Mouse (Mus musculus) hindbrain, embryonic 12.5 days (tissue): ENCODE measurements around the gene Cop1. TPM values are rescaled to one million over a fixed set of nuclear protein-coding genes. Genes with fewer than 3 reads are reported as not detected.

Experiments
- ATAC-seq: fragments of 200-750 bp; cut with Nextera tagmentation; 2 replicates; pipeline ENCODE4 v1.8.0; 2017; ENCODE audit warnings: moderate TSS enrichment; ENCODE audit not compliant: low FRiP score
- H3K27ac ChIP-seq: fragments of 300-500 bp; sonication (generic); 2 replicates; pipeline ENCODE4 v1.5.1; 2016; ENCODE audit warnings: mild to moderate bottlenecking
- H3K27me3 ChIP-seq: fragments of 300-500 bp; sonication (generic); 2 replicates; pipeline ENCODE4 v1.6.1; 2016; ENCODE audit warnings: mild to moderate bottlenecking
- H3K36me3 ChIP-seq: fragments of 300-500 bp; sonication (generic); 2 replicates; pipeline ENCODE4 v1.6.1; 2016; ENCODE audit warnings: mild to moderate bottlenecking
- H3K4me1 ChIP-seq: fragments of 300-500 bp; sonication (generic); 2 replicates; pipeline ENCODE4 v1.6.1; 2016
- H3K4me2 ChIP-seq: fragments of 300-500 bp; sonication (generic); replicated peaks from 2 replicates; pipeline ENCODE4 v1.6.1; 2016; ENCODE audit warnings: mild to moderate bottlenecking
- H3K4me3 ChIP-seq: fragments of 300-500 bp; sonication (generic); 2 replicates; pipeline ENCODE4 v1.5.1; 2016; ENCODE audit warnings: mild to moderate bottlenecking
- H3K9ac ChIP-seq: fragments of 300-500 bp; sonication (generic); 2 replicates; pipeline ENCODE4 v1.6.1; 2016; ENCODE audit warnings: mild to moderate bottlenecking, moderate library complexity
- H3K9me3 ChIP-seq: fragments of 300-500 bp; sonication (generic); replicated peaks from 2 replicates; pipeline ENCODE4 v1.6.1; 2016; ENCODE audit warnings: mild to moderate bottlenecking
- WGBS: fragments of 180-500 bp; shearing (Covaris S2); methylation state at CpG from one replicate; pipeline ENCODE4 v1.1.7; 2016; 5-methylcytosine and 5-hydroxymethylcytosine counted together
- polyA plus RNA-seq: library from polyadenylated mRNA; unstranded; fragments of >200 nt; fragmentation: Nextera tagmentation; extraction: Ambion mirVana; gene quantifications from 2 replicates; pipeline ENCODE4 v1.2.1, GENCODE M21; 2016

Gene Cop1
- polyA plus RNA-seq, 1 experiment from 2014 or later, result 151 TPM

DNA sequence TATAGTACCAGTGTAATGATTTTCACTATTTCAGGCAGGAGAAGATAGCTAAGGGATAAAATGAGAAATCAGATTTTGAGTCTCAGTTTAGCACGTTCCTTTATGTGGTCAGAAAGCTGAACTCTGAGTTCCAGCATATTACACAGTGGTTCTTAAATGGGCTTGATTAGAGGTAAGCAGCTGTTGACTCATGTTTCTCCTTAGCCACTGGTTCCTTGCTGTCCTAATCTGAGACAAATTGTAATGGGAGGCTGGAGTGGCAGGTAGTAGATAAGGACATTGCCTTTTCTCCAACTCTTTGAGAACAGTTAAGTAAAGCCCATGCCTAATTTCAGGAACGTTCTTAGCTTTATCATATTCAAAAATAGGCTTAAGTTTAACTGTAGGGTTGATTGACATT lies 3.6 kb downstream of the Cop1 start:
- peaks cover 22% of the 10 kb centered on the region for H3K4me1 ChIP-seq
- H3K4me3 ChIP-seq, result no peak overlapping the region
- no peak for ATAC-seq
- no peaks in the 10 kb centered on the region for H3K27me3 ChIP-seq
- H3K9me3 ChIP-seq, result no peaks in the 10 kb centered on the region
- H3K36me3 ChIP-seq, result peaks cover 8% of the 10 kb centered on the region; the same call in 1 of the 2 replicates
- 93% methylated on average over 2 of the region's 2 CpGs for WGBS
- no peak overlapping the region for H3K27ac ChIP-seq
- H3K9ac ChIP-seq, result no peak overlapping the region
- no peak overlapping the region for H3K4me2 ChIP-seq

DNA sequence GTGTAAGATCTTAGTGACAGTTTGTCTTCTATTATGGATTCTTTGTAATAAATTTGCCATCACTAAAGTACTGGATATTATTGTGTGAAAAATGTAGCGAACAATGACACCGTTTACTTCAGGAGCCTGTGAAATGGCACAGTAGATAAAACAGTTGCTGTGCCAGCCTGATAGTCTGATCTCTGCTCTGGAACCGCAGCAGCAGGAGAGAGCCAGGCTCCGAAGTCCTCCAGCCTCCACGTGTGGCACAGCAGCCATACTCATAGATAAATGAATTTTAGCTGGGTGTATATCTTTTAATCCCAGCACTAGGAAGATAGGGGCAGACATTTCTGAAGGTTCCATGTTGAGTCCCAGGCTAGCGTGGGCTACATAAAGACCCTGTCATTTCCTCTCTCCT lies 6.0 kb downstream of the Cop1 start:
- no peak for ATAC-seq
- no peak overlapping the region for H3K27ac ChIP-seq
- 86% methylated on average over 6 of the region's 6 CpGs for WGBS
- H3K27me3 ChIP-seq, result no peaks in the 10 kb centered on the region
- no peaks in the 10 kb centered on the region for H3K9me3 ChIP-seq
- H3K4me3 ChIP-seq, result no peak overlapping the region
- H3K9ac ChIP-seq, result no peak overlapping the region
- H3K36me3 ChIP-seq, result peaks cover 8% of the 10 kb centered on the region; the same call in 1 of the 2 replicates
- peaks cover 20% of the 10 kb centered on the region for H3K4me1 ChIP-seq
- H3K4me2 ChIP-seq, result no peak overlapping the region

DNA sequence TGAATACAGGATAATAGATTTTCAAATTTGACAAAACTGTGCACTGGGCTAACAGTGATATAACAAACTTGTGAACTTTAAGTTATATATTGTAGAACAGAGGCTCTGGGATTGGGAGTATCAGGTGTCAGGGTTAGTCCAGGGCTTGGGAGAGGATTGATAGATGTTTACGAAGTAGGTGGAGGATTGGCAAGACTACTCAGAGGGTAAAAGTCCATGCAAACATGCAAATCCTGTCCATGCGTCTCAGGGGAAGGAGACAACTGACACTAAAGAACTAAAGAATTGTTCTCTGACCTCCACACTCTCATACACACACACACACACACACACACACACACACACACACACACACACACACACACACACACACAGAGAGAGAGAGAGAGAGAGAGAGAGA lies 18.2 kb downstream of the Cop1 start:
- WGBS, result 79% methylated on average over 2 of the region's 2 CpGs
- H3K4me1 ChIP-seq, result no peaks in the 10 kb centered on the region
- no peak overlapping the region for H3K4me3 ChIP-seq

DNA sequence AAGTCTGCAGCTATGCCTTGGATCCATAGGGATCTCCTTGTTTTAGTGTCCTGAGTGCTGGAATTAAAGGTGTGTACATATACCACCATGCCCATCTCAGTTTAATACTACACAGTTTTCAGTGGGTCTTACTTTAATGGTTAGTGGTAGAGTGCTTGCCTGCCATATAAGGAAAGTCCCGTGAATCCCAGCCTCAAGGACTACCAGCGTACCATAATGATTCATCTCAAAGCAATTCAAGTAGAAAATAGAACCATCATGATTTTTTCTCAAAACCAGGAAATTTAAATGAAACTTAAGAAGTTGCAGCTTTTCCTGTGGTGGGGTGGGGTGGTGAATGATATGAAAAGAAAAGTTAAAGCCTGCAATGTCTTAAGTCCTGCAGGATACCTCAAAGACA lies 21.0 kb downstream of the Cop1 start:
- H3K9ac ChIP-seq, result no peak overlapping the region
- H3K27me3 ChIP-seq, result no peaks in the 10 kb centered on the region
- peaks cover 26% of the 10 kb centered on the region for H3K36me3 ChIP-seq
- 91% methylated on average over 2 of the region's 2 CpGs for WGBS
- H3K9me3 ChIP-seq, result no peaks in the 10 kb centered on the region
- H3K27ac ChIP-seq, result no peak overlapping the region
- H3K4me3 ChIP-seq, result no peak overlapping the region
- no peaks in the 10 kb centered on the region for H3K4me1 ChIP-seq
- ATAC-seq, result no peak
- H3K4me2 ChIP-seq, result no peak overlapping the region

More for the DNA sequence above, 18.2 kb downstream of the Cop1 start:
- H3K4me2 ChIP-seq, result no peak overlapping the region
- no peak for ATAC-seq
- no peak overlapping the region for H3K9ac ChIP-seq
- peaks cover 22% of the 10 kb centered on the region for H3K36me3 ChIP-seq
- no peaks in the 10 kb centered on the region for H3K27me3 ChIP-seq
- no peak overlapping the region for H3K27ac ChIP-seq
- no peaks in the 10 kb centered on the region for H3K9me3 ChIP-seq

DNA sequence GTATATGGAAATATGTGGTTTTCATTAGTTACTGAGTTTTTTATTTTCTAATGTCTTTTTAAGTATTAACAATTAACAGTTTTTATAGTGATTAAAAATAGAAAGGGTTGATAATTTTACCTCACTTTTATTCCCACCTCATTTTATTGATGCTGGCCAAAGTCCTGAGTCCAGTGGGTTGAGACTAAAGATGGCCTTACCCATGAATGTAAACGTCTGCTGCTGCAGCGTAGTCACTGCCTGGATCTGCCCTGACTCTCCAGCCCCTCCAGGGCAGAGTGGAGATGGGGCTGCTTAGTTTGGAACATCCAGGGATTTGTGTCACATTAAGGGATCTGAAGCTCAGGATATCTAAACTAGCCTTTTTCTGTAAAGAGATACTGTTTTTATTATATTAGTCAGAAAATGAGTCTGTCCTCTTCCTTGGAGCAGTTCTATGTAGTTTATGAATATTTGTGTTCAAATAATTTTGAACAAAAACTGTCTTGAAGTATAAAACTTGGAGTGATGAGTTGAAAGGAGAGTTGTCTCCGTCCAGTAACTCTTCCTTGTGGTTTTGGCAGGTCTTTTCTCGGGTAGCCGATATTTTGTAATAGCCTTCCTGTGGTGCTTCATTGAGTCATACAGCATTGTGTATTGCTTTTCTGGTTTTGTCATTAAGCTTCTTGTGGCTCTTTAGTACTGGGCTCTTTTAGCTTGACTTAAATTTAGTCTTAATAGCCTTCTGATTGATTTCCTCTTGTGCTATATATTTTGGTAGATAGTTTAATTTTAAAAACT lies 23.0 kb downstream of the Cop1 start:
- Histone ChIP-seq H3K36me3 (peaks cover 27% of the 10 kb centered on the region), H3K27me3 (no peaks in the 10 kb centered on the region), H3K9me3 (no peaks in the 10 kb centered on the region), H3K4me2 (no peak overlapping the region), H3K4me3 (no peak overlapping the region), H3K27ac (no peak overlapping the region), H3K9ac (no peak overlapping the region), H3K4me1 (no peaks in the 10 kb centered on the region)
- no peak for ATAC-seq
- 86% methylated on average over 5 of the region's 5 CpGs for WGBS

DNA sequence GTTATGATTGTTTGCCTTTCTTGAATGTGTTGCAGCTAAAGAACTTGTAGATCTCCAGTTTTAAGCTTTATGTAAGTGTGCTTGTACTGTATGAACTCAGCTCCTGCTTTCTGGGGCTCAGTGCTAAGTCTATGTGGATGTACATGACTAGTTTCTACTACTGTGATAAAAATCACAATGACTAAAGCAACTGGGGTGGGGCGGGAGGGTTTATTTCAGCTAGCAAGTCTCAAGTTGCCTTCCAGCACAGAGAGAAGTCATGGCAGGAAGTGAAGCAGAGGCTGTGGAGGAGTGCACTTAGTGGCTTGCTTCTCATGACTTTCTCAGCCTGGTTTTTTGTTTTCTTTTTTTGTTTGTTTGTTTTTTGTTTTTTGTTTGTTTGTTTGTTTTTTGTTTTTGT lies 24.4 kb downstream of the Cop1 start:
- Histone ChIP-seq H3K4me1 (no peaks in the 10 kb centered on the region), H3K27ac (no peak overlapping the region), H3K27me3 (no peaks in the 10 kb centered on the region), H3K4me3 (no peak overlapping the region), H3K4me2 (no peak overlapping the region), H3K36me3 (peaks cover 29% of the 10 kb centered on the region), H3K9me3 (no peaks in the 10 kb centered on the region), H3K9ac (no peak overlapping the region)
- 85% methylated on average over 1 of the region's 1 CpGs for WGBS
- no peak for ATAC-seq

DNA sequence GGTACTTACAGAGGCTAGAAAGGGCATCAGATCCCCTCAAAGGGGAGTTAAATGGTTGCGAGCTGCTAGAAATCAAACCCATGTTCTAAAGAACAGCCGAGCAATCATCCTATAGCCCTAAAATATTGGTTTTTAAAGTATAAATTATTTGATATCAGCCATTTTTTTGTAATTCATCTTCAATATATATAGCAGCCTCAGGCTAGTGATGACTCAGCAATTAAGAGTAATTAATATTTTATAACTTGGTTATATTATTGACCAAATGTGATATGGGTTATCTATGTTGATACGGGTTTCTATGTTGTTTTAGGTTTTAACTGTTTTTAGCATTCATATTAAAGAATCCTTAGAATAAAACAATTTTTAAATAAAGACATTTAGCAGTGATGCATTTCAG lies 31.7 kb downstream of the Cop1 start:
- H3K4me2 ChIP-seq, result no peak overlapping the region
- no peaks in the 10 kb centered on the region for H3K9me3 ChIP-seq
- no peaks in the 10 kb centered on the region for H3K27me3 ChIP-seq
- WGBS, result 94% methylated on average over 3 of the region's 3 CpGs
- no peak overlapping the region for H3K9ac ChIP-seq
- ATAC-seq, result no peak
- no peak overlapping the region for H3K4me3 ChIP-seq
- no peak overlapping the region for H3K27ac ChIP-seq
- H3K4me1 ChIP-seq, result no peaks in the 10 kb centered on the region
- H3K36me3 ChIP-seq, result peaks cover 4% of the 10 kb centered on the region; the same call in 1 of the 2 replicates

DNA sequence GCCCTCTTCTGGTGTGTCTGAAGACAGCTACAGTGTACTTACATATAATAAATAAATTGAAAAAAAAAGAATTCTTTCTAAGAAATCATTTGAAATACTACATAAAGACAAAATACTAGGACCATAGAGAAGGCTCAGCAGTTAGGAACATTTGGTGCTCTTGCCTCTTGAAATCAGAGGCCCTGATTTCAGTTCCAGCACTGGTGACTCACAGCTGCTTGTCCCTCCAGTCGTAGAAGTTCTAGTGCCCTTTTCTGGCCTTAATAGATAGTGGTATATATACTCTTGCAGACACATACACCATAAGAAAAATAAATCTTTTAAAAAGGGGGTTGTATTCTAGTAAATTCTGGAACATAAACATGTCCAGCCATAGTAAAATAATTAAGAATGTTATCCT lies 48.0 kb downstream of the Cop1 start:
- Histone ChIP-seq H3K36me3 (peaks cover 11% of the 10 kb centered on the region), H3K9me3 (no peaks in the 10 kb centered on the region), H3K9ac (no peak overlapping the region), H3K27ac (no peak overlapping the region), H3K4me1 (no peaks in the 10 kb centered on the region), H3K27me3 (no peaks in the 10 kb centered on the region), H3K4me2 (no peak overlapping the region), H3K4me3 (no peak overlapping the region)
- WGBS, result 95% methylated on average over 1 of the region's 1 CpGs
- ATAC-seq, result no peak

DNA sequence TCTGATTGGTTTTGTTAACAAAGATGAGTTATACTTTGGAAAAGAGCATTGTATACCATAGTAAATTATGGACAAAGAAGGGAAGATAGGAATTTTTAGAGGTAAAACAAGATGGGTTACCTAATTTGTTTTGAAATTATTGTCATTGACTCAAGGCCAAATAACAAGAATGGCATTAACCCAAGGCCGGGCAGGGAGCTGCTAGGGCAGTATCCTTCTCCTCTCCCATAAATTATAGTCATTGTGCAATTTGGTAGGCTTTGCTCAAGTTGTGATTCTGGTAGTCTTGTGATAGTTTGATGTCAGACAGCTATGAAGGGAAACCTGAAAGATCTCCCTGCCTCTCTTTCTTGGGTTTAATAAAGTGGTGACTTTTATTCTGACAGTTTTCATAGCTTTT lies 49.7 kb downstream of the Cop1 start:
- Histone ChIP-seq H3K4me1 (no peaks in the 10 kb centered on the region), H3K4me2 (no peak overlapping the region), H3K4me3 (no peak overlapping the region), H3K9ac (no peak overlapping the region), H3K27me3 (no peaks in the 10 kb centered on the region), H3K27ac (no peak overlapping the region), H3K36me3 (peaks cover 14% of the 10 kb centered on the region), H3K9me3 (no peaks in the 10 kb centered on the region)
- WGBS, result 94% methylated on average over 1 of the region's 1 CpGs
- ATAC-seq, result no peak

DNA sequence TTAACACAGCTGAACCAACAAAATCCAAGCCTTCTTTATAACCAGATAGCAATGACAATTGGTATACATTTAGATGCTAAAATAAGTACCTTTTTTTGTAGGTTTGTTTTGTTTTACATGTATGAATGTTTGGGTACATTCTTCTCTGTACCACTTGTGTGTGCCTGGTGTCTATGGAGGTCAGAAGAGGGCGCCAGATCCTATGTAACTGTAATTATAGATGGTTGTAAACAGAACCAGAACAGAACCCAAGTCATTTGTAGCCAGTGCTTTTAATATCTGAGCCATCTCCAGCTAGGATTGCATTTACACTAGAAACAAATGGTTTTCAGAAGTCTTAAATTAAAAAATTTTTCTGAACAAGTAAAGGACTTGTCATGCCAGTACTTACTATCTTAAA lies 54.7 kb downstream of the Cop1 start:
- Histone ChIP-seq H3K27me3 (no peaks in the 10 kb centered on the region), H3K4me3 (no peak overlapping the region), H3K9me3 (no peaks in the 10 kb centered on the region), H3K4me1 (no peaks in the 10 kb centered on the region), H3K9ac (no peak overlapping the region), H3K36me3 (peaks cover 3% of the 10 kb centered on the region; the same call in 1 of the 2 replicates), H3K4me2 (no peak overlapping the region), H3K27ac (no peak overlapping the region)
- WGBS, result 63% methylated on average over 1 of the region's 1 CpGs
- no peak for ATAC-seq

DNA sequence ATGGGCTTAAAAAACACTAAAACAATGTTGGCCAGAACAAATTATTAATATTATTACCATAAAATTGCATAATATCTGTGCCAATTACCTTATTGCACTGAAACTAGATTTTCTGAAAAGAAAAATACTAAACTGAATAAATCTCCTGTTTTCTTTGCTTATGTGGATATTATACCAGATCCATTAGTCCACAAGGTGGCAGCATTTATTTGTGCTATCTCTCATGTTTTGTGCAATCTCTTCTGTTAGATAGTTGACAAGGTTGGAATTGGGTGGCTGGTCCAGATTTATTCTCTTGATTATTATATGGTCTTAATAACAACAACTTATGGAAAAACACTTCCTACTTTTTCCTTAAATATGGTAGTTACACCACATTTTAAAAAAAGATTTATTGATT lies 58.1 kb downstream of the Cop1 start:
- Histone ChIP-seq H3K36me3 (peaks cover 12% of the 10 kb centered on the region), H3K9ac (no peak overlapping the region), H3K4me3 (no peak overlapping the region), H3K9me3 (no peaks in the 10 kb centered on the region), H3K4me1 (no peaks in the 10 kb centered on the region), H3K4me2 (no peak overlapping the region), H3K27ac (no peak overlapping the region), H3K27me3 (no peaks in the 10 kb centered on the region)
- no peak for ATAC-seq

DNA sequence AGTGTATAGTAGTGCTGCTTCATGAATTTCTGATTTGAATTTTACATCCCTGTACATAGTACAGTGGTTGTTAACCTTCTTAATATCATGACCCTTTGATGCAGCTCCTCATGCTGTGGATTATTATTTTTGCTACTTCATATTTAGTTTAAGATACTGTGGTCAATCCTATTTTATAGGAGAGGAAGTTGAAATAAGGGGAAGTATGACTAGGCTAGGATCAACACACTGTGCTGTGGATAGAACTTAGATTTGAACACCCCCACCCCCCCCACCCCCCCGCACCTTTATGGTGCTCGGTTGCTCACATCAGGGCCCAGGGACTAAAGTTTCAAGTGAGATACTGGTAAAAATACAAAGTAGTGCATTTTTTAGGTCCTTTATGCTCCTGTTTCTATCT lies 58.7 kb downstream of the Cop1 start:
- WGBS, result 87% methylated on average over 2 of the region's 2 CpGs
- no peak overlapping the region for H3K27ac ChIP-seq
- no peaks in the 10 kb centered on the region for H3K9me3 ChIP-seq
- H3K36me3 ChIP-seq, result peaks cover 10% of the 10 kb centered on the region
- H3K27me3 ChIP-seq, result no peaks in the 10 kb centered on the region
- ATAC-seq, result no peak
- no peak overlapping the region for H3K9ac ChIP-seq
- H3K4me3 ChIP-seq, result no peak overlapping the region
- no peaks in the 10 kb centered on the region for H3K4me1 ChIP-seq
- no peak overlapping the region for H3K4me2 ChIP-seq

DNA sequence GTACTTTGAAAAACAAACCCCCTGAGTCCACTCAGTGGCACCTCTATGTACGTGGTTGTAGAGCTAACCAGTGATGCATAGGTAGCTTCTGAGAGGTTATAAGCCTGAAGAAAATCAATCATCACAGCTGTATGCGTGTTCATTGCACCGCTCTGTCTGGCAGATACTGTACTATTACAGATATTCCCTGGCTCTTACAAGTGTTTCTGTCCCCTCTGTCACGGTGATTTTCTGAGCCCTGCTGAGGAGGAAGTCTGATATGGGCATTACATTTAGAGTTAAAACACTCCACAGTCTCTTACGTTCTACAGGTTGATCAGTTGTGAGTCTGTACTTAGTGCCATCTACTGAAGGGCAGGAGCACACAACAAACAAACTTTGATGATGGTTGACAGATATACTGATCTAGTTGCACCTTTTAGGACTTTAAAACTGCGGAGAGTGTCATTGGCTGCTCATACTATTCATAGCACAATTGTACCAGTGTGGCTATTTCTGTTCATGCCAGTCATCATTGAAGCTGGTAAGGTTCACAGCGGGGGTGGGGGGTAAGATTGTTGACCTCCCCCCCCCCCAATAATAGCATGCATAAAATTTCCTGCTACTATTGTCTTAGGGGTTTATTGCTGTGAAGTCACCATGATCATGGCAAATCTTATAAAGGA lies 69.4 kb downstream of the Cop1 start:
- H3K27ac ChIP-seq, result no peak overlapping the region
- no peak overlapping the region for H3K4me2 ChIP-seq
- H3K4me3 ChIP-seq, result no peak overlapping the region
- no peak overlapping the region for H3K9ac ChIP-seq
- no peak for ATAC-seq
- H3K4me1 ChIP-seq, result no peaks in the 10 kb centered on the region
- H3K36me3 ChIP-seq, result 0 out of 2 replicates have a peak, but pooled peaks cover 7% of the 10 kb centered on the region
- H3K9me3 ChIP-seq, result no peaks in the 10 kb centered on the region
- WGBS, result 95% methylated on average over 7 of the region's 7 CpGs
- H3K27me3 ChIP-seq, result no peaks in the 10 kb centered on the region
